Mouse (Mus musculus) stomach, postnatal 0 days (tissue): ENCODE data around the gene Ninj1. TPM values are rescaled to one million over a fixed set of nuclear protein-coding genes. Genes with fewer than 3 reads are reported as not detected.
A peak's percentile ranks its signal among the peaks of the same experiment; 100 is the strongest.

Source experiments
- ATAC-seq: fragments of 200-750 bp; cut with Nextera tagmentation; 2 replicates; pipeline ENCODE4 v1.8.0; 2017; ENCODE audit not compliant: low FRiP score, low TSS enrichment
- DNase-seq: peaks from one replicate; pipeline ENCODE4 v3.0.0-alpha.2; 2016; ENCODE audit warnings: low spot score
- H3K27ac ChIP-seq: fragments of 300-500 bp; sonication (generic); replicated peaks from 2 replicates; pipeline ENCODE4 v1.5.1; 2014; ENCODE audit warnings: mild to moderate bottlenecking, control low read depth
- H3K27me3 ChIP-seq: fragments of 300-500 bp; sonication (generic); 2 replicates; pipeline ENCODE4 v1.6.1; 2014; ENCODE audit warnings: low read length; ENCODE audit not compliant: control insufficient read depth, insufficient read depth
- H3K36me3 ChIP-seq: fragments of 300-500 bp; sonication (generic); 2 replicates; pipeline ENCODE4 v1.6.1; 2014; ENCODE audit warnings: low read length, mixed read lengths; ENCODE audit not compliant: control insufficient read depth, insufficient read depth
- H3K4me1 ChIP-seq: fragments of 300-500 bp; sonication (generic); replicated peaks from 2 replicates; pipeline ENCODE4 v1.6.1; 2014; ENCODE audit warnings: antibody characterized with exemption; ENCODE audit not compliant: control insufficient read depth, insufficient read depth
- H3K4me2 ChIP-seq: fragments of 300-500 bp; sonication (generic); replicated peaks from 2 replicates; pipeline ENCODE4 v1.6.1; 2014; ENCODE audit warnings: low read depth, mild to moderate bottlenecking, control low read depth, moderate library complexity
- H3K4me3 ChIP-seq: fragments of 300-500 bp; sonication (generic); 2 replicates; pipeline ENCODE4 v1.5.1; 2014; ENCODE audit warnings: low read depth, low read length, control low read depth
- H3K9ac ChIP-seq: fragments of 300-500 bp; sonication (generic); 2 replicates; pipeline ENCODE4 v1.6.1; 2014; ENCODE audit warnings: mild to moderate bottlenecking, low read length, control low read depth, mixed read lengths
- H3K9me3 ChIP-seq: fragments of 300-500 bp; sonication (generic); 2 replicates; pipeline ENCODE4 v1.6.1; 2016; ENCODE audit warnings: low read length; ENCODE audit not compliant: control insufficient read depth
- CTCF ChIP-seq: IDR thresholded peaks from 2 replicates; pipeline ENCODE4 v1.5.1; 2016; ENCODE audit warnings: antibody characterized with exemption, low read depth, mild to moderate bottlenecking, moderate library complexity
- EP300 ChIP-seq: optimal IDR thresholded peaks from 2 replicates; pipeline ENCODE3; 2016; ENCODE audit warnings: antibody characterized with exemption
- WGBS: fragments of 180-500 bp; shearing (Covaris S2); extraction: QIAGEN DNeasy Blood & Tissue Kit; methylation state at CpG from one replicate; pipeline ENCODE4 v1.1.7; 2014; 5-methylcytosine and 5-hydroxymethylcytosine counted together
- polyA plus RNA-seq: library from polyadenylated mRNA; unstranded; fragments of >200 nt; fragmentation: Nextera tagmentation; extraction: Ambion mirVana; gene quantifications from 2 replicates; pipeline ENCODE4 v1.2.1, GENCODE M21; 2015

The Ninj1 gene
- polyA plus RNA-seq, 1 experiment from 2014 or later: 76.3 TPM

- no peak overlapping the region for H3K27ac ChIP-seq
- H3K9ac ChIP-seq: no peak overlapping the region
- no peak overlapping the region for H3K4me2 ChIP-seq
- DNase-seq: no peak
- no peak overlapping the region for H3K4me3 ChIP-seq
- H3K4me1 ChIP-seq: no peaks in the 10 kb centered on the region
- H3K9me3 ChIP-seq: no peaks in the 10 kb centered on the region
- 33% methylated on average over 7 of the region's 7 CpGs for WGBS
- no peaks in the 10 kb centered on the region for H3K36me3 ChIP-seq
- no peaks in the 10 kb centered on the region for H3K27me3 ChIP-seq
- no peak for ATAC-seq
- no peak for TF ChIP-seq CTCF
- no peak for TF ChIP-seq EP300
Measured at GRCm38 (mm10) chr13:49154621-49155020, 32.7 kb upstream of the Ninj1 start.

- ATAC-seq (no peak), DNase-seq (no peak)
- no peaks in the 10 kb centered on the region for H3K36me3 ChIP-seq
- H3K9me3 ChIP-seq: no peaks in the 10 kb centered on the region
- 83% methylated on average over 4 of the region's 4 CpGs for WGBS
- no peak overlapping the region for H3K9ac ChIP-seq
- no peaks in the 10 kb centered on the region for H3K4me1 ChIP-seq
- no peak overlapping the region for H3K27ac ChIP-seq
- no peak overlapping the region for H3K4me2 ChIP-seq
- H3K4me3 ChIP-seq: no peak overlapping the region
- H3K27me3 ChIP-seq: no peaks in the 10 kb centered on the region
- TF ChIP-seq EP300: no peak
- TF ChIP-seq CTCF: peak; percentile 57
Measured at GRCm38 (mm10) chr13:49156645-49157044, 30.6 kb upstream of the Ninj1 start.

- WGBS: 70% methylated on average over 10 of the region's 10 CpGs
- no peak overlapping the region for H3K9ac ChIP-seq
- ATAC-seq (no peak), DNase-seq (no peak)
- H3K9me3 ChIP-seq: no peaks in the 10 kb centered on the region
- no peak overlapping the region for H3K4me3 ChIP-seq
- TF ChIP-seq EP300 (no peak), CTCF (no peak)
- H3K4me1 ChIP-seq: no peaks in the 10 kb centered on the region
- no peak overlapping the region for H3K4me2 ChIP-seq
- no peak overlapping the region for H3K27ac ChIP-seq
- no peaks in the 10 kb centered on the region for H3K27me3 ChIP-seq
- H3K36me3 ChIP-seq: no peaks in the 10 kb centered on the region
Measured at GRCm38 (mm10) chr13:49158040-49158713, 29.1 kb upstream of the Ninj1 start.

- Histone ChIP-seq H3K36me3 (no peaks in the 10 kb centered on the region), H3K4me1 (no peaks in the 10 kb centered on the region), H3K4me2 (no peak overlapping the region), H3K27me3 (no peaks in the 10 kb centered on the region), H3K9me3 (no peaks in the 10 kb centered on the region), H3K4me3 (no peak overlapping the region), H3K9ac (no peak overlapping the region), H3K27ac (no peak overlapping the region)
- ATAC-seq: no peak
- no peak for TF ChIP-seq EP300
- TF ChIP-seq CTCF: peak; percentile 54
- WGBS: 67% methylated on average over 2 of the region's 2 CpGs
- no peak for DNase-seq
Measured at GRCm38 (mm10) chr13:49161236-49161635, 26.0 kb upstream of the Ninj1 start.

- Histone ChIP-seq H3K4me2 (no peak overlapping the region), H3K36me3 (no peaks in the 10 kb centered on the region), H3K27me3 (no peaks in the 10 kb centered on the region), H3K27ac (no peak overlapping the region), H3K9me3 (no peaks in the 10 kb centered on the region), H3K4me3 (no peak overlapping the region), H3K9ac (no peak overlapping the region), H3K4me1 (no peaks in the 10 kb centered on the region)
- WGBS: 60% methylated on average over 4 of the region's 4 CpGs
- TF ChIP-seq EP300 (no peak), CTCF (no peak)
- no peak for ATAC-seq
- no peak for DNase-seq
Measured at GRCm38 (mm10) chr13:49162722-49163121, 24.6 kb upstream of the Ninj1 start.

- H3K4me1 ChIP-seq: no peaks in the 10 kb centered on the region
- H3K9me3 ChIP-seq: no peaks in the 10 kb centered on the region
- no peak overlapping the region for H3K9ac ChIP-seq
- no peaks in the 10 kb centered on the region for H3K27me3 ChIP-seq
- H3K36me3 ChIP-seq: no peaks in the 10 kb centered on the region
- ATAC-seq (no peak), DNase-seq (no peak)
- no peak overlapping the region for H3K4me3 ChIP-seq
- no peak for TF ChIP-seq CTCF
- no peak for TF ChIP-seq EP300
- no peak overlapping the region for H3K27ac ChIP-seq
- 35% methylated on average over 7 of the region's 7 CpGs for WGBS
- no peak overlapping the region for H3K4me2 ChIP-seq
Measured at GRCm38 (mm10) chr13:49163645-49164044, 23.6 kb upstream of the Ninj1 start.
